Mouse (Mus musculus) left cerebral cortex, postnatal 14 days (tissue): Measurements from ENCODE around the gene Hoxc8. TPM values are rescaled to one million over a fixed set of nuclear protein-coding genes. Genes with fewer than 3 reads are reported as not detected.

Experiments
- microRNA-seq, 2 experiments: library from miRNA; unstranded; fragments of <30 nt; microRNA quantifications; one replicate each; pipeline ENCODE4 v1.2.0; 2022
- total RNA-seq, 2 experiments: library from RNA; stranded (reverse); gene quantifications; 2 replicates each; pipeline ENCODE4 v1.2.3; 2021

The Hoxc8 gene
- total RNA-seq, 2 experiments from 2014 or later, result not detected

Small RNA genes lying within 50 kb of the gene (microRNA-seq; reads per million reads assigned to microRNA genes)
- gene Mir196a-2 (0 to 0.34 reads per million in 2 experiments), gene Mir615 (0.79 to 1.3 reads per million in 2 experiments)

Other genes with a start within 250 kb of the Hoxc8 start
- gene Hoxc13, start 69.5 kb upstream of the Hoxc8 start, total RNA-seq, result not detected
- gene Hoxc12, start 53.9 kb upstream of the Hoxc8 start, total RNA-seq, result not detected
- not detected for gene Hoxc11, start 36.2 kb upstream of the Hoxc8 start, total RNA-seq
- not detected for gene Hoxc10, start 23.8 kb upstream of the Hoxc8 start, total RNA-seq
- not detected for gene Hoxc5, start 23.2 kb upstream of the Hoxc8 start, total RNA-seq
- gene Hoxc9, start 14.2 kb upstream of the Hoxc8 start, total RNA-seq, result not detected
- gene Hoxc6, start 7.7 kb downstream of the Hoxc8 start, total RNA-seq, result not detected
- not detected for gene Hoxc4, start 28.3 kb downstream of the Hoxc8 start, total RNA-seq
- 10 to 100 TPM; 16.2 to 17.4 TPM for gene Smug1, start 176.5 kb downstream of the Hoxc8 start, total RNA-seq
- gene Cbx5, start 249.2 kb downstream of the Hoxc8 start, total RNA-seq, result 100 to 1,000 TPM; 152 to 162 TPM
- 100 to 1,000 TPM; 236 to 247 TPM for gene Hnrnpa1, start 249.8 kb downstream of the Hoxc8 start, total RNA-seq